8 mouse cellular contexts compared by ENCODE assay signal in the genomic region with DNA sequence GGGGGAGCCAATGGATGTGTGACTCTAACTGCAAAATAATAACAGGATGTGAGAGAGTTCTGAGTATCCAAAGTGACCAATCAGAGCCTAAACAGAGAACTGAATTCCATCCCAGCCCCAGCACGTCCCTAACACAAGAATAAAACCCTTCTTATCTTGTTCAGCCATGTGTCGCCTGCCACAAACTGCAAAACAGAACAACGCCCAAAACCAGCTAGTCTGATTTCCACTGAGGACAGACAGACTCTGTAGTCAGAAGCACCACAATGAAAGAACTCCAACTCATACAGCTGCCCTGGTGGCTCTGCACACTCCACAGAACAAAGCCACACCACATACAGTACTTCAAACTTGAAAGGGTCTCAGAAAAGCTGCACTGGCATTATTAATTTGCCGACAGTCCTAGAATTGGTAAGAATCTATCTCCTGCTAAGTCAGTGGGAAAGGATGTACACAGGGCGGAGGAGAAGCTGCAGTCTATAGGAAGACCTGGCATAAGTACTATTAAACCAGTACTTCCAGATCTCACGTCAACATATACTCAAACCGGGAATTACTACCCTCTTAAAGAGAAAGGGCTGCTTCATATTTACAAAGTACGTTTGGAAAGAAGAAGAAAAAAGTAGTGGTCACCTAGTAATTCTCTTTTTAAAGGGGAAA. TPM values are rescaled to one million over a fixed set of nuclear protein-coding genes. Genes with fewer than 3 reads are reported as not detected.
DNase-seq lines count a peak whose midpoint lies in the region; ATAC-seq and TF ChIP-seq lines count a peak whose summit lies in the region.

No protein-coding gene starts in this region.

- H3K9me3 ChIP-seq in heart, postnatal 0 days (replicated peaks; ENCODE audit: control insufficient read depth, low read length) = no peaks in the 10 kb centered on the region

- DNase-seq in 416B (ENCODE audit: low read depth) = peak; percentile 19
- DNase-seq in c-Kit-positive CD71-positive TER-119-positive erythroid progenitor cells, embryonic 14.5 days (ENCODE audit: low spot score) = peak; percentile 85
- peak; percentile 63 for DNase-seq in heart, postnatal 0 days (ENCODE audit: low spot score)
- DNase-seq in lung, postnatal 25 days (ENCODE audit: low spot score) = peak; percentile 66
- no peak for DNase-seq in adrenal gland, adult (ENCODE audit: inconsistent age in 2 of 2, low spot score in 1 of 2)
- no peak for DNase-seq in adrenal gland, adult 8-10 months
- DNase-seq in gastrocnemius, adult 18-20 months (ENCODE audit: low spot score) = no peak

- H3K27ac ChIP-seq in heart, postnatal 0 days (ENCODE audit: low read depth) = peak overlapping the region; percentile 65

- 0 out of 2 replicates have a peak overlapping the region, but pooled peaks have one; percentile 21 for H3K9ac ChIP-seq in heart, postnatal 0 days (replicated peaks; ENCODE audit: low read depth, low read length)

- no peak for ATAC-seq in heart, postnatal 0 days (ENCODE audit: insufficient read depth, low read depth)
- ATAC-seq in cerebellum, adult (ENCODE audit: insufficient number of reproducible peaks, low FRiP score, low TSS enrichment) = no peak

- no peaks in the 10 kb centered on the region for H3K27me3 ChIP-seq in heart, postnatal 0 days (ENCODE audit: control insufficient read depth, insufficient read depth, low read length)

- 25% methylated on average over 8 of the region's 8 CpGs for WGBS in heart, postnatal 0 days

- H3K36me3 ChIP-seq in heart, postnatal 0 days (replicated peaks; ENCODE audit: control insufficient read depth, insufficient read depth, low read length) = no peaks in the 10 kb centered on the region

- H3K4me3 ChIP-seq in heart, postnatal 0 days (ENCODE audit: low read depth, low read length) = peak overlapping the region; percentile 92

- H3K4me1 ChIP-seq in heart, postnatal 0 days (ENCODE audit: control insufficient read depth, insufficient read depth) = peaks cover 31% of the 10 kb centered on the region

- no peak for TF ChIP-seq EP300 in heart, postnatal 0 days (IDR thresholded peaks at IDR 0.05; ENCODE audit: low read depth)

- no peak for TF ChIP-seq CTCF in heart, postnatal 0 days (IDR thresholded peaks at IDR 0.05; ENCODE audit: low read depth)

- H3K4me2 ChIP-seq in heart, postnatal 0 days (ENCODE audit: low read depth, low read length) = peak overlapping the region; percentile 82

RNA-seq across cellular contexts. Expression of a gene that starts 5.0 kb away (rescaled TPM):
- total RNA-seq in heart, postnatal 0 days (2014; rRNA removed; ENCODE audit: low replicate concordance) = 57.3 and 63.5 TPM in 2 replicates
- 9.3 and 10.3 TPM in 2 replicates for polyA plus RNA-seq in heart, postnatal 0 days (2015; fragmentation: Nextera tagmentation; extraction: Ambion mirVana)
- 100 to 1,000 TPM; 132 to 178 (median 164) TPM for total RNA-seq in adrenal gland, adult 8-10 months (2022)
- total RNA-seq in gastrocnemius, adult 18-20 months (2021) = 10 to 100 TPM; 41.5 to 54.8 TPM

RNA-seq across cellular contexts. Expression of a gene that starts 14.3 kb away (rescaled TPM):
- total RNA-seq in heart, postnatal 0 days (2014; rRNA removed; ENCODE audit: low replicate concordance) = 5.5 and 7.5 TPM in 2 replicates
- polyA plus RNA-seq in heart, postnatal 0 days (2015; fragmentation: Nextera tagmentation; extraction: Ambion mirVana) = 8.0 and 8.1 TPM in 2 replicates
- total RNA-seq in adrenal gland, adult 8-10 months (2022) = 10 to 100 TPM in 2 of 4 experiments, 1 to 10 TPM in 2; 6.6 to 15.3 (median 11.1) TPM
- total RNA-seq in gastrocnemius, adult 18-20 months (2021) = 1 to 10 TPM; 1.8 to 2.7 TPM

Comparison
In these comparisons a context has a peak if more than half of its experiments do, and no peak if none do; other contexts are left out.
1. DNase-seq: peak in 416B (single experiment), c-Kit-positive CD71-positive TER-119-positive erythroid progenitor cells, embryonic 14.5 days (single experiment), heart, postnatal 0 days (single experiment) and lung, postnatal 25 days (single experiment); none in adrenal gland, adult (0 of 2), adrenal gland, adult 8-10 months (single experiment) and gastrocnemius, adult 18-20 months (single experiment).